Mouse (Mus musculus) lung, embryonic 15.5 days (tissue): ENCODE results near the gene Rbfox2. TPM values are rescaled to one million over a fixed set of nuclear protein-coding genes. Genes with fewer than 3 reads are reported as not detected.

Experiments used
- ATAC-seq: fragments of 200-750 bp; cut with Nextera tagmentation; 2 replicates; pipeline ENCODE4 v1.8.0; 2017; ENCODE audit warnings: moderate number of reproducible peaks, borderline replicate concordance; ENCODE audit not compliant: low FRiP score, low TSS enrichment; ENCODE audit errors: extremely low read depth
- H3K27ac ChIP-seq: fragments of 300-500 bp; sonication (generic); 2 replicates; pipeline ENCODE4 v1.5.1; 2015; ENCODE audit warnings: moderate library complexity, mild to moderate bottlenecking, inconsistent platforms
- H3K27me3 ChIP-seq: fragments of 300-500 bp; sonication (generic); 2 replicates; pipeline ENCODE4 v1.6.1; 2015; ENCODE audit warnings: inconsistent platforms
- H3K36me3 ChIP-seq: fragments of 300-500 bp; sonication (generic); 2 replicates; pipeline ENCODE4 v1.6.1; 2015; ENCODE audit warnings: inconsistent platforms
- H3K4me1 ChIP-seq: fragments of 300-500 bp; sonication (generic); 2 replicates; pipeline ENCODE4 v1.6.1; 2015; ENCODE audit warnings: inconsistent platforms
- H3K4me2 ChIP-seq: fragments of 300-500 bp; sonication (generic); 2 replicates; pipeline ENCODE4 v1.6.1; 2015; ENCODE audit warnings: inconsistent platforms, mild to moderate bottlenecking, moderate library complexity
- H3K4me3 ChIP-seq: fragments of 300-500 bp; sonication (generic); 2 replicates; pipeline ENCODE4 v1.5.1; 2015; ENCODE audit warnings: mild to moderate bottlenecking, inconsistent platforms
- H3K9ac ChIP-seq: fragments of 300-500 bp; sonication (generic); 2 replicates; pipeline ENCODE4 v1.6.1; 2015; ENCODE audit warnings: inconsistent platforms
- H3K9me3 ChIP-seq: fragments of 300-500 bp; sonication (generic); 2 replicates; pipeline ENCODE4 v1.6.1; 2016; ENCODE audit warnings: inconsistent platforms
- WGBS: fragments of 180-500 bp; shearing (Covaris S2); methylation state at CpG from one replicate; pipeline ENCODE4 v1.1.7; 2015; 5-methylcytosine and 5-hydroxymethylcytosine counted together
- polyA plus RNA-seq: library from polyadenylated mRNA; unstranded; fragments of >200 nt; fragmentation: Nextera tagmentation; extraction: Ambion mirVana; gene quantifications from 2 replicates; pipeline ENCODE4 v1.2.1, GENCODE M21; 2015

Rbfox2 gene
- polyA plus RNA-seq, 1 experiment from 2014 or later, result 41.8 TPM

GRCm38 (mm10) chr15:77044597-77045320 lies 262.0 kb downstream of the Rbfox2 start, which contains the start of gene Apol6:
Gene Apol6 (plus strand): TSS chr15:77044729.
- no peaks in the 10 kb centered on the region for H3K4me1 ChIP-seq
- H3K9ac ChIP-seq, result no peak within 1 kb of the TSS
- H3K9me3 ChIP-seq, result no peaks in the 10 kb centered on the region
- H3K27ac ChIP-seq, result no peak within 1 kb of the TSS
- H3K4me2 ChIP-seq, result no peak within 1 kb of the TSS
- no peak within 1 kb of the TSS for H3K4me3 ChIP-seq
- 75% methylated on average over 12 of the region's 12 CpGs for WGBS
- no peak for ATAC-seq
- H3K27me3 ChIP-seq, result no peaks in the 10 kb centered on the region
- H3K36me3 ChIP-seq, result no peaks in the 10 kb centered on the region

- WGBS, result 65% methylated on average over 3 of the region's 3 CpGs
- Histone ChIP-seq H3K27ac (no peak overlapping the region), H3K4me1 (peaks cover 25% of the 10 kb centered on the region), H3K9ac (no peak overlapping the region), H3K27me3 (no peaks in the 10 kb centered on the region), H3K36me3 (no peaks in the 10 kb centered on the region), H3K9me3 (no peaks in the 10 kb centered on the region), H3K4me2 (no peak overlapping the region), H3K4me3 (no peak overlapping the region)
- ATAC-seq, result no peak
These were observed 266.0 kb downstream of the Rbfox2 start for GRCm38 (mm10) chr15:77040784-77041183.

- no peak for ATAC-seq
- Histone ChIP-seq H3K4me2 (no peak overlapping the region), H3K9ac (no peak overlapping the region), H3K4me3 (no peak overlapping the region), H3K36me3 (no peaks in the 10 kb centered on the region), H3K27ac (no peak overlapping the region), H3K27me3 (no peaks in the 10 kb centered on the region), H3K9me3 (no peaks in the 10 kb centered on the region), H3K4me1 (peaks cover 25% of the 10 kb centered on the region)
- WGBS, result 64% methylated on average over 8 of the region's 9 CpGs
These were observed 267.5 kb downstream of the Rbfox2 start for GRCm38 (mm10) chr15:77039211-77039700.

- Histone ChIP-seq H3K36me3 (no peaks in the 10 kb centered on the region), H3K4me3 (no peak overlapping the region), H3K27ac (peak overlapping the region; percentile 98), H3K27me3 (no peaks in the 10 kb centered on the region), H3K4me2 (peak overlapping the region; percentile 34), H3K4me1 (peaks cover 25% of the 10 kb centered on the region), H3K9me3 (no peaks in the 10 kb centered on the region), H3K9ac (peak overlapping the region; percentile 23; the same call in 1 of the 2 replicates)
- peak; percentile 81 for ATAC-seq
- WGBS, result 6% methylated on average over 11 of the region's 11 CpGs
These were observed 269.3 kb downstream of the Rbfox2 start for GRCm38 (mm10) chr15:77037278-77038161.

DNA sequence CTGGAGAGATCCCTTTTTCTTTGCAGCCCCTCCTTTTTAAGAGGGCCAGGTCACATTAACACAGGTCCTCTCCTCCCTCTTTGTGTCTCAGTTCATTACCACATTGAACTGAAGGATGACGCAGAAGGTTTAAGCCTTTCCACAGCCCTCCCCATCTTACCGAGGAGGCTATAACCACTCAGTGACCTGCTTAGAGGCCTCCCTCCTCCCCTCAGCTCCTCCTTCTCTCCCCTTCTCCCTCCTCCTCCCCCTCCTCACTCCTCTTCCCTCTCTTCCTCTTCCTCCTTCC lies 269.9 kb downstream of the Rbfox2 start:
- Histone ChIP-seq H3K4me2 (peak overlapping the region; percentile 34), H3K36me3 (no peaks in the 10 kb centered on the region), H3K4me3 (no peak overlapping the region), H3K9ac (0 out of 2 replicates have a peak overlapping the region, but pooled peaks have one; percentile 23), H3K9me3 (no peaks in the 10 kb centered on the region), H3K27me3 (no peaks in the 10 kb centered on the region), H3K4me1 (peaks cover 25% of the 10 kb centered on the region), H3K27ac (peak overlapping the region; percentile 98)
- ATAC-seq, result peak; percentile 39
- 5% methylated on average over 2 of the region's 2 CpGs for WGBS

GRCm38 (mm10) chr15:77036320-77036988 lies 270.4 kb downstream of the Rbfox2 start:
- peak overlapping the region; percentile 98 for H3K27ac ChIP-seq
- WGBS, result 45% methylated on average over 11 of the region's 11 CpGs
- H3K4me2 ChIP-seq, result no peak overlapping the region
- no peaks in the 10 kb centered on the region for H3K27me3 ChIP-seq
- H3K9ac ChIP-seq, result no peak overlapping the region
- H3K4me3 ChIP-seq, result no peak overlapping the region
- no peaks in the 10 kb centered on the region for H3K9me3 ChIP-seq
- peak; percentile 86 for ATAC-seq
- no peaks in the 10 kb centered on the region for H3K36me3 ChIP-seq
- peaks cover 25% of the 10 kb centered on the region for H3K4me1 ChIP-seq

GRCm38 (mm10) chr15:77035643-77036042 lies 271.2 kb downstream of the Rbfox2 start:
- Histone ChIP-seq H3K9ac (no peak overlapping the region), H3K36me3 (no peaks in the 10 kb centered on the region)
- WGBS, result 81% methylated on average over 3 of the region's 3 CpGs

GRCm38 (mm10) chr15:77034526-77034925 lies 272.3 kb downstream of the Rbfox2 start:
- no peak overlapping the region for H3K9ac ChIP-seq
- no peak overlapping the region for H3K27ac ChIP-seq
- no peaks in the 10 kb centered on the region for H3K36me3 ChIP-seq
- H3K4me1 ChIP-seq, result peaks cover 25% of the 10 kb centered on the region
- H3K9me3 ChIP-seq, result no peaks in the 10 kb centered on the region
- no peak for ATAC-seq
- no peaks in the 10 kb centered on the region for H3K27me3 ChIP-seq
- H3K4me3 ChIP-seq, result no peak overlapping the region
- H3K4me2 ChIP-seq, result no peak overlapping the region
- WGBS, result 81% methylated on average over 6 of the region's 6 CpGs

More at GRCm38 (mm10) chr15:77035643-77036042, 271.2 kb downstream of the Rbfox2 start:
- no peak for ATAC-seq
- Histone ChIP-seq H3K4me2 (no peak overlapping the region), H3K9me3 (no peaks in the 10 kb centered on the region), H3K4me1 (peaks cover 25% of the 10 kb centered on the region), H3K27me3 (no peaks in the 10 kb centered on the region), H3K27ac (peak overlapping the region; percentile 98), H3K4me3 (no peak overlapping the region)

DNA sequence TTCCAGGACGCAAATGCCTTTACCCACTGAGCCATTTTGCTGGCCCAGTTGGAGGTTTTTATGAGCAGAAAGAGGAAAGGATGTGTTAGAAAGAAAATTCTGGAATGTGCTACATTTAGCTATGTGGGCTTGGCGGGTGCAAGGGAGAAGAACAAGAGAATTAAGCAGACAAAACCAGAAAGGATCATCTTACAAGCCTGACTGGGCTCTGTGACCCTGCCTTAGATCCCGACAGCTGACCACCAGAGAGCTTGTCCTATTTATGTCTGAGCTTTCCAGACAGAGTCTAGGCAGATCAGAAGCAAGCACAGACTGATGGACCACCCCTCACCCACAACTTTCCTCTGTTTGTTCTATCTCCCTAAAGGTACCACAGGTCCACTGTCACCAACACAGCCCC lies 275.5 kb downstream of the Rbfox2 start:
- Histone ChIP-seq H3K4me3 (no peak overlapping the region), H3K9me3 (no peaks in the 10 kb centered on the region), H3K36me3 (no peaks in the 10 kb centered on the region), H3K9ac (no peak overlapping the region), H3K27me3 (no peaks in the 10 kb centered on the region), H3K4me2 (no peak overlapping the region), H3K4me1 (peaks cover 8% of the 10 kb centered on the region), H3K27ac (no peak overlapping the region)
- WGBS, result 63% methylated on average over 3 of the region's 3 CpGs
- ATAC-seq, result no peak

DNA sequence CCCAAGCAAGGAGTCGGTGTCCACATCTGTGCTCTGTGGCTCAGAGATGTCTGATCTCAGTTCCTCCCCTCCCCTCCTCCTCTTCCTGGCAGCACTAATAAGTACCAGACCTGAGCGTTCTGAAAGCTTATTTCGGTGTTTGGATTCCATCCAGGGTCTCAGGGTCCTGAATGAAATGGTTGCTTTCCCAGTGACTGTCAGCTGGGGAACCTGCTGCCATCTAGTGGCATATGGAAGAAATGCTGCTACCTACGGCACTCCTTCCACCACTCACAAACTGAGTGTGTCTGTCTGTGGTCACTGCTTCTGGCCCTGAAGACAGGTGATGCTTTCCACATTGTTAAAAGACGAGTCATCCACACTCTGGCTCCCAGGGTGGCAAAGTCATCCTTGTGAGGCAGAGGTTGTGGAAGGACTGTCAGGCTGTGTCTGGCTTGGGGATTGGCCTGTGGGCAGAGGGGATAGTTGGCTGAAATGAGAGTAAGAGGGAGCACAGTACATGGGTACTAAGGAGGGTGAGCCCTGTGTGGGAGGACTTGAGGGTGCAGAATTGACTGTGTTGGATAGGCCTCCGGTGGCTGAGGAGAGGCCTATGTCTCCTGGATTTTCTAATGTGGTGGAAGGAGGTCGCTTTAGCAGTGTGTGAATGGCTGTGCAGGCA lies 277.3 kb downstream of the Rbfox2 start:
- H3K9me3 ChIP-seq, result no peaks in the 10 kb centered on the region
- WGBS, result 25% methylated on average over 7 of the region's 7 CpGs
- H3K36me3 ChIP-seq, result no peaks in the 10 kb centered on the region
- 0 out of 2 replicates have a peak, but pooled peaks cover 4% of the 10 kb centered on the region for H3K4me1 ChIP-seq
- no peak overlapping the region for H3K9ac ChIP-seq
- H3K4me3 ChIP-seq, result no peak overlapping the region
- no peaks in the 10 kb centered on the region for H3K27me3 ChIP-seq
- no peak overlapping the region for H3K27ac ChIP-seq
- peak overlapping the region; percentile 39 for H3K4me2 ChIP-seq
- ATAC-seq, result peak; percentile 57
